Mouse (Mus musculus) skeletal muscle tissue, adult 2 months (tissue): ENCODE results near the gene Mrps25.
A peak's percentile ranks its signal among the peaks of the same experiment; 100 is the strongest.

Source experiments
- DNase-seq: peaks from one replicate; pipeline ENCODE4 v3.0.0-alpha.2; 2012; ENCODE audit warnings: low read depth, low spot score

The Mrps25 gene

GRCm38 (mm10) chr6:92183621-92184131, at the start of gene Mrps25:
Gene Mrps25, minus strand, starts transcription at chr6:92184033.
- DNase-seq: peak; percentile 44

GRCm38 (mm10) chr6:92231762-92232161, 47.9 kb upstream of the Mrps25 start:
- DNase-seq: no peak

- DNase-seq: no peak
These were observed 47.5 kb upstream of the Mrps25 start for GRCm38 (mm10) chr6:92231356-92231755.

- DNase-seq: no peak
These were observed 45.8 kb upstream of the Mrps25 start for GRCm38 (mm10) chr6:92229586-92229985.

- DNase-seq: no peak
These were observed 45.3 kb upstream of the Mrps25 start for GRCm38 (mm10) chr6:92229103-92229502.

GRCm38 (mm10) chr6:92224981-92225380, 41.1 kb upstream of the Mrps25 start:
- DNase-seq: no peak

- no peak for DNase-seq
These were observed 38.2 kb upstream of the Mrps25 start for GRCm38 (mm10) chr6:92222021-92222420.

GRCm38 (mm10) chr6:92221604-92222003, 37.8 kb upstream of the Mrps25 start:
- no peak for DNase-seq

- no peak for DNase-seq
These were observed 35.6 kb upstream of the Mrps25 start for GRCm38 (mm10) chr6:92219445-92219844.

- DNase-seq: peak; percentile 89
These were observed 31.1 kb upstream of the Mrps25 start, which contains the start of gene Rbsn for GRCm38 (mm10) chr6:92214773-92215449. Gene Rbsn, minus strand, starts transcription at chr6:92214925.

- no peak for DNase-seq
These were observed 30.4 kb upstream of the Mrps25 start for GRCm38 (mm10) chr6:92214055-92214772.

- DNase-seq: no peak
These were observed 15.6 kb upstream of the Mrps25 start for GRCm38 (mm10) chr6:92199414-92199813.

- DNase-seq: peak; percentile 10
These were observed 345 bp upstream of the Mrps25 start for GRCm38 (mm10) chr6:92184178-92184577.

GRCm38 (mm10) chr6:92176450-92176849, 7.4 kb downstream of the Mrps25 start:
- no peak for DNase-seq

- no peak for DNase-seq
These were observed 21.1 kb downstream of the Mrps25 start for GRCm38 (mm10) chr6:92162724-92163123.

- no peak for DNase-seq
These were observed 25.0 kb downstream of the Mrps25 start for GRCm38 (mm10) chr6:92158801-92159200.

- peak; percentile 18 for DNase-seq
These were observed 30.1 kb downstream of the Mrps25 start for GRCm38 (mm10) chr6:92153774-92154173.

GRCm38 (mm10) chr6:92145881-92146280, 38.0 kb downstream of the Mrps25 start:
- no peak for DNase-seq

- no peak for DNase-seq
These were observed 47.5 kb downstream of the Mrps25 start for GRCm38 (mm10) chr6:92136356-92136755.

GRCm38 (mm10) chr6:92133617-92134016, 50.2 kb downstream of the Mrps25 start:
- no peak for DNase-seq

GRCm38 (mm10) chr6:92132021-92132911, 51.6 kb downstream of the Mrps25 start:
- DNase-seq: no peak

GRCm38 (mm10) chr6:92131456-92131855, 52.4 kb downstream of the Mrps25 start:
- DNase-seq: no peak
